Mouse (Mus musculus): ENCODE measurements around the gene Tmem132b.

Tmem132b gene

GRCm38 (mm10) chr5:125675623-125676022 is 144.0 kb downstream of the Tmem132b start:
- DNase-seq (ENCODE audit: low spot score), result peak; percentile 71

- no peak for DNase-seq (ENCODE audit: low spot score)
Measured at GRCm38 (mm10) chr5:125676025-125676623, 144.6 kb downstream of the Tmem132b start.

- DNase-seq (ENCODE audit: low spot score), result no peak
Measured at GRCm38 (mm10) chr5:125680889-125681288, 149.3 kb downstream of the Tmem132b start.

- no peak for DNase-seq (ENCODE audit: low spot score)
Measured at GRCm38 (mm10) chr5:125683491-125683890, 151.9 kb downstream of the Tmem132b start.

- DNase-seq (ENCODE audit: low spot score), result no peak
Measured at GRCm38 (mm10) chr5:125685681-125686331, 154.2 kb downstream of the Tmem132b start.

GRCm38 (mm10) chr5:125692538-125692937 is 161.0 kb downstream of the Tmem132b start:
- no peak for DNase-seq (ENCODE audit: low spot score)

GRCm38 (mm10) chr5:125699395-125699794 is 167.8 kb downstream of the Tmem132b start:
- peak; percentile 46 for DNase-seq (ENCODE audit: low spot score)

- no peak for DNase-seq (ENCODE audit: low spot score)
Measured at GRCm38 (mm10) chr5:125700234-125700633, 168.7 kb downstream of the Tmem132b start.

- peak; percentile 76 for DNase-seq (ENCODE audit: low spot score)
Measured at GRCm38 (mm10) chr5:125705379-125705778, 173.8 kb downstream of the Tmem132b start.

GRCm38 (mm10) chr5:125709160-125709559 is 177.6 kb downstream of the Tmem132b start:
- peak; percentile 85 for DNase-seq (ENCODE audit: low spot score)

- DNase-seq (ENCODE audit: low spot score), result no peak
Measured at GRCm38 (mm10) chr5:125726815-125727214, 195.2 kb downstream of the Tmem132b start.

GRCm38 (mm10) chr5:125727436-125727835 is 195.9 kb downstream of the Tmem132b start:
- no peak for DNase-seq (ENCODE audit: low spot score)

GRCm38 (mm10) chr5:125727936-125728335 is 196.4 kb downstream of the Tmem132b start:
- no peak for DNase-seq (ENCODE audit: low spot score)

- no peak for DNase-seq (ENCODE audit: low spot score)
Measured at GRCm38 (mm10) chr5:125728521-125728920, 196.9 kb downstream of the Tmem132b start.

GRCm38 (mm10) chr5:125733806-125734205 is 202.2 kb downstream of the Tmem132b start:
- no peak for DNase-seq (ENCODE audit: low spot score)

GRCm38 (mm10) chr5:125737105-125737504 is 205.5 kb downstream of the Tmem132b start:
- DNase-seq (ENCODE audit: low spot score), result no peak

- no peak for DNase-seq (ENCODE audit: low spot score)
Measured at GRCm38 (mm10) chr5:125743503-125743902, 211.9 kb downstream of the Tmem132b start.

- DNase-seq (ENCODE audit: low spot score), result no peak
Measured at GRCm38 (mm10) chr5:125745727-125746126, 214.2 kb downstream of the Tmem132b start.

- DNase-seq (ENCODE audit: low spot score), result no peak
Measured at GRCm38 (mm10) chr5:125751481-125751880, 219.9 kb downstream of the Tmem132b start.

- DNase-seq (ENCODE audit: low spot score), result no peak
Measured at GRCm38 (mm10) chr5:125752546-125752945, 221.0 kb downstream of the Tmem132b start.

GRCm38 (mm10) chr5:125756987-125757530 is 225.5 kb downstream of the Tmem132b start:
- no peak for DNase-seq (ENCODE audit: low spot score)

- no peak for DNase-seq (ENCODE audit: low spot score)
Measured at GRCm38 (mm10) chr5:125758506-125758905, 226.9 kb downstream of the Tmem132b start.

- DNase-seq (ENCODE audit: low spot score), result peak; percentile 37
Measured at GRCm38 (mm10) chr5:125766941-125767340, 235.4 kb downstream of the Tmem132b start.
